Mouse (Mus musculus): ENCODE measurements at regions not wholly inside any gene's neighbourhood (a gene's known extent, or its start where the extent isn't known, plus 50 kb on each side); places are given as distances from the start of the nearest gene placed in this dataset.

DNA sequence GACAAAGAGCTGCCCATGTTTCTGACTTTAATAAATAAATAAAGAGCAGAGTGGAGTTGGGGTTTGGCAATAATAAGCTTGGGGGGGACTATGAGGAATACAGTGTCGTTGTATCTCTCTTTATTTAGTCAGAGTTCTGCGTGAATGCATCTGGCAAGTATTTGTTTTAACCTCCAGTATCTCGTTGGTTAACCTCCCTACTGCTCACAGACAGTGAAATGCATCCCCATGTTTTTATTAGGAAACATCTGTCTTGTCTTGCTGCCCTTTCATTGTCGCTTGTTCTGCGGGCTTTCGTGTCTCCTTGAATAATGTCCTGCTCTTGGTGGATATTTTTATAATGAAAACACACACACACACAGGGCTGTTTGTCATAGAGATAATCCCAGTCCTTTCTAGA, 118.8 kb upstream of the Ccdc54 start:
- no peak for DNase-seq (ENCODE audit: low spot score)

DNA sequence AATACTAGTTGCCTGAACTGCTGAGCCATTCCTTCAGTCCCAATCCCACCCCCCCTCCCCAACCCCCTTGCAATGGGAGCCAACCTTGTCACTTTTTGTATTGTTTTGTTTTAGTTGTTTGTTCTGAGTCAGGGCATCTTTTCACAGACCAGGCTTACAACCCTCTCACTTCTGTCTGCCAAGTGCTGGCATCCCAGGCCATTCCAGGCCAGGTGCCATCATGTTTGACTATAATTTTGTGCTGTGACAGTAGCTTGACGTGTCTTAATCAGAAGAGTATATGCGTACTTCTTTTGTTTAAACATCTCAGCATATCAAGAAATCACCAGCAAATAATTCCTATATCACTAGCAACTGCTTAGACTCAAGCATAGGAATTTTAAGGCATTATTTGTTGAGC, 117.0 kb upstream of the Ccdc54 start:
- DNase-seq (ENCODE audit: low spot score) = no peak

GRCm38 (mm10) chr16:50705921-50706320, 115.0 kb upstream of the Ccdc54 start:
- DNase-seq (ENCODE audit: low spot score) = no peak

DNA sequence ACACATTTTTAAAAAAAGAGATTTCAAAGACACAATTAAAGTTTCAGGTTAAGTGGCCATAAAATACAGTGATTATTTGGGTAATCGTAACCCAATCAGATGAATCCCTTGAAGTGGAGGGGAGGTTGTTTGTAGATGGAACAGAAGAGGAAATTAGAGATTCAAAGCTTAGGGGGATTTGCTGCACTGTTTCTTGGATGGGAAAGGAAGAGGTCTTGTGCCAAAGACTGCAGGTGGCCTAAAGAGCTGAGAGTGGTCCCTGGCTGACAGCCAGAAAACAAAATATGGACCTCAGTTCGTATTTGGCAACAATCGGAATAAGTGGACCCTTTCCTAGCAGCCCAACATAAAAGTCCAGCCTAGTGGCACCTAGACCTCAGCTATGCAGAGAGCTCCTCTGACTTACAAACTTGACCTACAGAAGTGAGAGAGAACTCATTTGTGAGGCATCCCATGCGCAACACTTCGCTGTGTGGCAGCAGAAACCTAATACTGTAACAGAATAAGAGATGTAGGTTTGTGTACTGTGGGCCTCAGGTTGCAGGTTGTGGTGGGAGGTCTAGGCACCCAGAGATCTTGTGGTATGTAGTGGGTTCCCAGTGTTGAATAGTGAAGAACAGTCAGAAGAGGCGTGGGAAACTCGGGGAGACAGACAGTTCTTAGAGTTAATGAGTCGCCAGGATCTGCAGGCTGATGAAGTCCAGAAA, 110.0 kb upstream of the Ccdc54 start:
- no peak for DNase-seq (ENCODE audit: low spot score)

DNA sequence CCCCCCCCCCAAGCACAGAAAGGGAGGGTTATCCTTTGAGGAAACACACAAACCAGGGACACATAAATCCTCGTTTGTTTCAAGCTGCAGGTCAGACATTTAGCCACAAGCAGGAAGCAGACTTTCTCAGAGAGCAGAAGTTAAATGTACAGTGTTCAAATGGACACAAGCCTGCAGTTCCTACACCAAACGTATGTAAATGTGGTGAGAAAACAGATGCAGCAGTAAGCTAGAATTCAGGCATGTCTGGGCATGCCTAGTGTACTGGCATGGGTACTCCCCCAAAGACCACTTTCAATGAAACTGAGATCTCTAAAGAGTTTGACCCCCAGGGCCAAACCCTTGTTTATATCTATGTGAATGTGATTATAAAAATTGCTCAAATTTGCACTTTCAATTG, 109.2 kb upstream of the Ccdc54 start:
- DNase-seq (ENCODE audit: low spot score) = no peak

GRCm38 (mm10) chr16:50697722-50698121, 106.8 kb upstream of the Ccdc54 start:
- DNase-seq (ENCODE audit: low spot score) = no peak

- no peak for DNase-seq (ENCODE audit: low spot score)
These were observed 105.1 kb upstream of the Ccdc54 start for GRCm38 (mm10) chr16:50696052-50696451.

DNA sequence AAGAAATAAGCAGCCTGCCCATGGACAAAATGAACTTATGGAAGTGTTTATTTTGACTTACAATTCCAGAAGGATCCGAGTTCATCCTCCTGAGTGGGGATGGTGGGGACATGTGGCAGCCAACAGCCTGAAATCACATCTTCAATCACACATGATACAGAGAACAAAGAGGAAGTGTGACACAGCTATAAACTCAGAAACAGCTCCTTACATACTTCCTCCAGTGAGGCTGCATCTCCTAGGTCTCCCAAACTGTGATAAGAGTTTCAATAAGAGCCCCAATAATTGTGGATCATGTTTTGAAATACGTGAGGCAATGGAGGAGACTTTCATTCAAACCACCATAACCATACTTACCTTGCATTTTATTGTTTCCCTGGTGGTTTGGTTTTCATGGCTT, 103.1 kb upstream of the Ccdc54 start:
- no peak for DNase-seq (ENCODE audit: low spot score)

- DNase-seq (ENCODE audit: low spot score) = no peak
These were observed 99.9 kb upstream of the Ccdc54 start for GRCm38 (mm10) chr16:50690818-50691217.

DNA sequence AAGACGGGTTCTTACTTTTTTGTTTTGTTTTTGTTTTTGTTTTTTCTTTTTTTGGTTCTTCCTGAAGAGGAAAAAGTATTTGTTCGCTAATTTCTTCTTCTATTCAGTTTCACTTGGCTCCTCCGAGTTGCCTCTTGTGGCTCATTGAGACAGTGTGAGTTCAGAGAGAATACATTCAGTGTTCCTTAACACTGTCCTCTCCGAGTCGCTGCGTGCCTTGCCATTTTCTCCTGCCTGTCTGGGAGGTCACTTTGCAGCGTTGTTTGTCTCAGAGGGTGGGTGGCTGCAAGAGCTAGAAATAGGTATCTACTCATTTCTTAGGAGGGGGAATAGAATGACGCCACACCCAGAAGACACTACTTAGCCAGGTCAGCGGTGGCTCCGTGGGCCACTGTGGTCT, 98.6 kb upstream of the Ccdc54 start:
- DNase-seq (ENCODE audit: low spot score) = no peak

DNA sequence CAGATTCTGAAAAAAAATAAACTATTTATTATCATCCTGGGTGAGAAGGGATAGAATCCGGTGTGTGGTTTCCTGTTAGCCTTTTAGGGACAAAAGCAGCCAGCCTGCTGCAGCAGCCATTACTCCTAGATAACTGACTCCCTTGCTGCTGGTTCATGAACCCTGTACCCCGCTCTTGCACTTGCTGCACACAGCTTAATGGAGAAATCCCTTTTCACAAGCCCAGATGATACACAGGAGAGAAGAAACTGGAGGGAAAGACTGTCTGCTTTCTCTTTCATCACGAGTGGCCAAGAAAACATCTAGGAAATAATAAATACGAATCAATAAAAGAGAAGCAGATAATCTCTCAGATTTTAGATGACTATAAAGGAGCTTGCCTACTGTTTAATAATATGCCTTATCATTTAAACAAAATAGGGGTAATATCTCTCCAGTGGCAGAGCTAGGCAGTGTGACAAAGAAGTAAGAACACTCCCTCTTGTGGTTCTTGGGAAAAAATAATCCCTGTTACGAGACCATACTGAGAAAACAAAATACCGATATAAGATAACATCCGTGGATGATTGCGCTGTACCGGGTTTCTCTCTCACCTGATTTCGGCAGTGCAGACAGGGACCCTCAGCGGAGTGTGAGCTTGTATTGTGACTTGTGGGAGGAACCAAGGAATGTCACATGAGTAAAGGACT, 98.0 kb upstream of the Ccdc54 start:
- DNase-seq (ENCODE audit: low spot score) = no peak

DNA sequence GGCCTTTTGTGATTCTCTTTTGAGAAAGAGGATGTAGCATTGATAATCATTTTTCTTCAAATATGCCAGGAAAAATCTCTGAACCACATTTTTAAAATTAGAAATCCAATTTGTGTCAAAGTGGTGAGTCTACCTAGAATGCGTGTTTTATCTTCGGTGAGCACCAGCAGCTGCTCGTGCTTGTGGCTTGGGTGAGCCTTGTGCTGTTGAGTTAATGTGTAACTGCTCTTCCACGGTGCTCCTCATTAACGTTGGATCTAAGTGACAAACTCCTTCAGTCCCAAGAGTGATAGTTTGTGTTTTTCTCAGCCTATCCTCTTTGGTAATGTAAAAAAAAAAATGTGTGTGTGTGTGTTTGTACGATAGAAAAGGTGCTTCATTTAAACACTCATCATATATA, 88.7 kb upstream of the Ccdc54 start:
- DNase-seq (ENCODE audit: low spot score) = no peak

GRCm38 (mm10) chr16:50673339-50673738, 82.4 kb upstream of the Ccdc54 start:
- DNase-seq (ENCODE audit: low spot score) = no peak

- DNase-seq (ENCODE audit: low spot score) = no peak
These were observed 81.8 kb upstream of the Ccdc54 start for GRCm38 (mm10) chr16:50672713-50673112.

- no peak for DNase-seq (ENCODE audit: low spot score)
These were observed 80.2 kb upstream of the Ccdc54 start for GRCm38 (mm10) chr16:50671170-50671569.

- no peak for DNase-seq (ENCODE audit: low spot score)
These were observed 73.3 kb upstream of the Ccdc54 start for GRCm38 (mm10) chr16:50664240-50664639.
